Mouse (Mus musculus) midbrain, postnatal 0 days (tissue): ENCODE results near the gene Nxpe5. TPM values are rescaled to one million over a fixed set of nuclear protein-coding genes. Genes with fewer than 3 reads are reported as not detected.

Source experiments
- ATAC-seq: fragments of 200-750 bp; cut with Nextera tagmentation; 2 replicates; pipeline ENCODE4 v1.8.0; 2017; ENCODE audit warnings: moderate number of reproducible peaks, mild to moderate bottlenecking, moderate TSS enrichment, moderate library complexity; ENCODE audit not compliant: low FRiP score
- DNase-seq: peaks from one replicate; pipeline ENCODE4 v3.0.0-alpha.2; 2015; ENCODE audit warnings: low spot score
- H3K27ac ChIP-seq: fragments of 300-500 bp; sonication (generic); 2 replicates; pipeline ENCODE4 v1.5.1; 2014; ENCODE audit warnings: low read depth, mild to moderate bottlenecking, low read length, mixed read lengths
- H3K27me3 ChIP-seq: fragments of 300-500 bp; sonication (generic); 2 replicates; pipeline ENCODE4 v1.6.1; 2014; ENCODE audit warnings: low read length, control low read depth, mixed read lengths; ENCODE audit not compliant: insufficient read depth
- H3K36me3 ChIP-seq: fragments of 300-500 bp; sonication (generic); 2 replicates; pipeline ENCODE4 v1.6.1; 2014; ENCODE audit warnings: low read length, control low read depth, mixed read lengths; ENCODE audit not compliant: insufficient read depth
- H3K4me1 ChIP-seq: fragments of 300-500 bp; sonication (generic); 2 replicates; pipeline ENCODE4 v1.6.1; 2014; ENCODE audit warnings: mild to moderate bottlenecking, control low read depth, antibody characterized with exemption, low read length, mixed read lengths; ENCODE audit not compliant: insufficient read depth
- H3K4me2 ChIP-seq: fragments of 300-500 bp; sonication (generic); 2 replicates; pipeline ENCODE4 v1.6.1; 2014; ENCODE audit warnings: low read depth, mild to moderate bottlenecking, low read length, mixed read lengths; ENCODE audit not compliant: poor library complexity, severe bottlenecking
- H3K4me3 ChIP-seq: fragments of 300-500 bp; sonication (generic); 2 replicates; pipeline ENCODE4 v1.5.1; 2014; ENCODE audit warnings: low read depth, mild to moderate bottlenecking, low read length, moderate library complexity
- H3K9ac ChIP-seq: fragments of 300-500 bp; sonication (generic); replicated peaks from 2 replicates; pipeline ENCODE4 v1.6.1; 2014; ENCODE audit warnings: mild to moderate bottlenecking, low read length, moderate library complexity, mixed read lengths; ENCODE audit not compliant: poor library complexity, severe bottlenecking
- H3K9me3 ChIP-seq: fragments of 300-500 bp; sonication (generic); 2 replicates; pipeline ENCODE4 v1.6.1; 2016; ENCODE audit warnings: low read length, control low read depth
- CTCF ChIP-seq: IDR thresholded peaks from 2 replicates; pipeline ENCODE4 v1.5.1; 2016; ENCODE audit warnings: antibody characterized with exemption, mild to moderate bottlenecking
- WGBS: fragments of 180-500 bp; shearing (Covaris S2); extraction: QIAGEN DNeasy Blood & Tissue Kit; methylation state at CpG from one replicate; pipeline ENCODE4 v1.1.7; 2014; 5-methylcytosine and 5-hydroxymethylcytosine counted together
- polyA plus RNA-seq: library from polyadenylated mRNA; unstranded; fragments of >200 nt; fragmentation: Nextera tagmentation; extraction: Ambion mirVana; gene quantifications from 2 replicates; pipeline ENCODE4 v1.2.1, GENCODE M21; 2015
- total RNA-seq: library from RNA; depleted of rRNA; stranded (reverse); fragments of >200 nt; gene quantifications from 2 replicates; pipeline ENCODE4 v1.2.3, GENCODE M21; 2014

Nxpe5 gene
- total and polyA plus RNA-seq, 2 experiments from 2014 or later: not detected

- ATAC-seq: no peak
- Histone ChIP-seq H3K4me1 (no peaks in the 10 kb centered on the region), H3K4me3 (no peak overlapping the region), H3K27ac (no peak overlapping the region), H3K9me3 (no peaks in the 10 kb centered on the region), H3K4me2 (no peak overlapping the region), H3K36me3 (no peaks in the 10 kb centered on the region), H3K9ac (no peak overlapping the region), H3K27me3 (no peaks in the 10 kb centered on the region)
- no peak for TF ChIP-seq CTCF
- 94% methylated on average over 3 of the region's 3 CpGs for WGBS
- no peak for DNase-seq
Measured at GRCm38 (mm10) chr5:138229511-138229910, 3.8 kb downstream of the Nxpe5 start.

GRCm38 (mm10) chr5:138233778-138234177 is 8.1 kb downstream of the Nxpe5 start:
- no peak overlapping the region for H3K9ac ChIP-seq
- no peaks in the 10 kb centered on the region for H3K4me1 ChIP-seq
- no peak overlapping the region for H3K4me2 ChIP-seq
- H3K27ac ChIP-seq: no peak overlapping the region
- H3K27me3 ChIP-seq: no peaks in the 10 kb centered on the region
- no peak for TF ChIP-seq CTCF
- ATAC-seq (no peak), DNase-seq (no peak)
- no peaks in the 10 kb centered on the region for H3K36me3 ChIP-seq
- no peak overlapping the region for H3K4me3 ChIP-seq
- H3K9me3 ChIP-seq: no peaks in the 10 kb centered on the region
- 86% methylated on average over 2 of the region's 2 CpGs for WGBS

GRCm38 (mm10) chr5:138234224-138234623 is 8.5 kb downstream of the Nxpe5 start:
- no peak overlapping the region for H3K4me2 ChIP-seq
- no peak overlapping the region for H3K4me3 ChIP-seq
- H3K27me3 ChIP-seq: no peaks in the 10 kb centered on the region
- ATAC-seq (no peak), DNase-seq (no peak)
- H3K9me3 ChIP-seq: no peaks in the 10 kb centered on the region
- no peaks in the 10 kb centered on the region for H3K4me1 ChIP-seq
- no peak overlapping the region for H3K27ac ChIP-seq
- H3K9ac ChIP-seq: no peak overlapping the region
- TF ChIP-seq CTCF: no peak
- H3K36me3 ChIP-seq: no peaks in the 10 kb centered on the region

GRCm38 (mm10) chr5:138241511-138241910 is 15.8 kb downstream of the Nxpe5 start:
- 41% methylated on average over 2 of the region's 2 CpGs for WGBS
- no peak overlapping the region for H3K27ac ChIP-seq

GRCm38 (mm10) chr5:138251144-138251543 is 25.4 kb downstream of the Nxpe5 start:
- no peaks in the 10 kb centered on the region for H3K9me3 ChIP-seq
- no peak for DNase-seq
- H3K4me3 ChIP-seq: no peak overlapping the region
- H3K4me1 ChIP-seq: no peaks in the 10 kb centered on the region
- 84% methylated on average over 12 of the region's 12 CpGs for WGBS
- ATAC-seq: no peak
- no peak for TF ChIP-seq CTCF
- no peak overlapping the region for H3K9ac ChIP-seq
- H3K27me3 ChIP-seq: no peaks in the 10 kb centered on the region
- H3K4me2 ChIP-seq: no peak overlapping the region
- H3K27ac ChIP-seq: no peak overlapping the region
- no peaks in the 10 kb centered on the region for H3K36me3 ChIP-seq

More at GRCm38 (mm10) chr5:138241511-138241910, 15.8 kb downstream of the Nxpe5 start:
- ATAC-seq (no peak), DNase-seq (no peak)
- no peak overlapping the region for H3K4me3 ChIP-seq
- no peak for TF ChIP-seq CTCF
- H3K4me1 ChIP-seq: no peaks in the 10 kb centered on the region
- no peaks in the 10 kb centered on the region for H3K27me3 ChIP-seq
- H3K4me2 ChIP-seq: no peak overlapping the region
- no peaks in the 10 kb centered on the region for H3K36me3 ChIP-seq
- no peaks in the 10 kb centered on the region for H3K9me3 ChIP-seq
- H3K9ac ChIP-seq: no peak overlapping the region

GRCm38 (mm10) chr5:138253061-138253460 is 27.4 kb downstream of the Nxpe5 start:
- H3K9ac ChIP-seq: no peak overlapping the region
- 0 out of 2 replicates have a peak, but pooled peaks cover 3% of the 10 kb centered on the region for H3K36me3 ChIP-seq
- DNase-seq: no peak
- no peak overlapping the region for H3K27ac ChIP-seq
- WGBS: 92% methylated on average over 3 of the region's 3 CpGs
- 0 out of 2 replicates have a peak, but pooled peaks have one; percentile 9 for TF ChIP-seq CTCF
- H3K4me3 ChIP-seq: no peak overlapping the region
- H3K4me1 ChIP-seq: 0 out of 2 replicates have a peak, but pooled peaks cover 2% of the 10 kb centered on the region
- no peak overlapping the region for H3K4me2 ChIP-seq
- no peak for ATAC-seq
- H3K9me3 ChIP-seq: no peaks in the 10 kb centered on the region
- H3K27me3 ChIP-seq: no peaks in the 10 kb centered on the region
